Mouse (Mus musculus) Patski (cell line): ENCODE data around the gene Acsl3. TPM values are rescaled to one million over a fixed set of nuclear protein-coding genes. Genes with fewer than 3 reads are reported as not detected.
A peak's percentile ranks its signal among the peaks of the same experiment; 100 is the strongest.

Experiments used
- ATAC-seq: fragments of 100-300 bp; one replicate; pipeline ENCODE4 v1.8.0; 2021
- CTCF ChIA-PET: fragments of 350-600 bp; sonication (Branson Sonifier 250); formaldehyde crosslinking; loops from one replicate; lab custom pipeline; 2022; ENCODE audit warnings: inconsistent platforms; lab: Charles Lee
- POLR2A ChIA-PET: fragments of 350-600 bp; sonication (Branson Sonifier 250); formaldehyde crosslinking; loops from one replicate; lab custom pipeline; 2022; ENCODE audit warnings: antibody characterized with exemption, inconsistent platforms; lab: Charles Lee
- DNase-seq: peaks from one replicate; pipeline ENCODE4 v3.0.0-alpha.2; 2011; ENCODE audit warnings: low read depth, low spot score
- H3K27me3 ChIP-seq: fragments of 371-371 bp; one replicate; pipeline ENCODE4 v1.5.1; 2021
- CTCF ChIP-seq: fragments of 100-300 bp; IDR thresholded peaks from one replicate; pipeline ENCODE4 v1.5.1; 2021
- in situ Hi-C: fragments of 300-500 bp; cut with MboI; formaldehyde crosslinking; loops from 3 replicates; pipeline ENCODE4 v1.11.1; 2018; ENCODE audit warnings: low pct_unique_long_range_greater_than_20kb, mixed read lengths
- polyA plus RNA-seq: library from polyadenylated mRNA; unstranded; gene quantifications from one replicate; pipeline ENCODE4 v1.2.3, GENCODE M21; 2021

The Acsl3 gene
- polyA plus RNA-seq, 1 experiment from 2014 or later, result 39.9 TPM

DNA sequence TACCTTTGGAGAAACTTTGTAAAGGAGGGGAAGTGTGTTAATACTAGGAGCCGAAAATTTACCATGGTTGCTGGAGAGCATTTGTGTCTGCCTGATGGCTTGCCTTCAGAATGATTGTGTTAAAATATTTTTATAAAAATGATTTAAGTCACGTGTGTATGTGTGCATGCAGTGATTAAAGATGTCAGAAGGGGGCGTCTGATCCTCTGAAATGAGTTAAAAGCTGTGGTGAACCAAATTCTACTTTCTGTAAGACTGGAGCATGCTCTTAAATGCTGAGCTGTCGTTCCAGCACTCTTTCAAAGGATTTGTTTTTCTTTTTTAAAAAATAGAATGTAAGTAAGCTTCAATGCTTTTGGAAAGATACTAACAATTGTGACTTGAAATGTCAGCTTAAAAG lies 49.7 kb downstream of the Acsl3 start:
- ATAC-seq (no peak), DNase-seq (no peak)
- ChIA-PET CTCF (interaction anchor here (1.0 to 1.3 kb wide), 3 partner anchors 11 to 19 kb away, joined by 3 to 6 read pairs (median 3); no protein-coding TSS in a partner anchor), POLR2A (interaction anchor here (0.7 kb wide), 1 partner anchor 104 kb away, joined by 4 read pairs; no protein-coding TSS in a partner anchor)
- peak; percentile 53 for TF ChIP-seq CTCF
- no peaks in the 10 kb centered on the region for H3K27me3 ChIP-seq
- in situ Hi-C loops, result no loop called here

DNA sequence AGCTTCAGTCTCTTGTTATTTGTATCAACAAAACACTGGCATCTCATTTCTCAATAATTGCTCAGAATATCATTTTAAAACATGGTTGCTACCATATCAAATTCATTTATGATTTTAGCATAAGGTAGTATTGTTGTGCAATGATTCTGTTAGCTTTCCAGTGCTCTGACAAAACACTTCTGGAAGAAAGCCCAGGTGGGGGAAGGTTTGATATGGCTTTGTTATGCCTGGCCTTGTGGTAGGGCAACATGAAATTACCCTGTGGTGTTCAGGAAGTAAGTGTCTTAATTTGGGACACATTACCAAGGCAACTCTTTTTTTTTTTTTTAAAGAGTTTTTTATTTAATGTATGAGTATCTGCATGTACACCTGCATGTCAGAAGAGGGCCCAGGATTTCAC lies 52.4 kb downstream of the Acsl3 start:
- POLR2A ChIA-PET, result interaction anchor here (0.5 to 0.9 kb wide), 2 partner anchors 10 to 743 kb away, joined by 3 to 4 read pairs; no protein-coding TSS in a partner anchor
- ATAC-seq, result no peak
- no peak for DNase-seq
- no peak for TF ChIP-seq CTCF
- in situ Hi-C loops, result no loop called here
- CTCF ChIA-PET, result interaction anchor here (1.0 kb wide), 1 partner anchor 8 kb away, joined by 4 read pairs; no protein-coding TSS in a partner anchor
- H3K27me3 ChIP-seq, result no peaks in the 10 kb centered on the region

DNA sequence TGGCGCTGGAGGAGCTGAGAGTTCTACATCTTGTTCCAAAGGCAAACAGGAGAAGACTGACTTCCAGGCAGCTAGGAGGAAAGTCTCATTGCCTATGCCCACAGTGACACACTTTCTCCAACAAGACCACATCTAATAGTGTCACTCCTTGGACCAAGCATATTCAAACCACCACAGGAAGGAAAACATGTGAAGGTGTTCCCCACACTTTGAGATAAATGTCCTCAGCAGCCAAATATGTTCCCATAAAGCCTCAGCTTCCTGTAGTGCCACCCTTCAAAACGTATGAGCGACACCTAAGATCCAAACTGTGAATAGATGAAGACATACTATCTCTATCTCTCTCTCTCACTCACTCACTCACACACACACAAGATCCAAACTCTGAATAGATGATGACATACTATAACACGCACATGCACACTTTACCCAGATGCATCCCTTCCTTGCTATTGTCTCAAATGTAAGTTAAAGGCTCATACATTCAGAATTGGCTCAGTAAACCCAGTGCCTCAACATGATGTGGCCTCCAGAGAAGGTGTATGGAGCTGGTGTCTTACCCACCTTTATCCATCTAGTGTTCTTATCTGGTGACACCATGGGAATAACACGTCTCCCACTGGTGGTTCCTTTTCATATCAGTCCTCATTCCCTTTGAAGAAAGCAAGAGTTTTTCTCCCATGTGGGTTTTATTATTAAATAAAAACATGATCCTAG lies 53.1 kb downstream of the Acsl3 start:
- in situ Hi-C loops, result no loop called here
- no peak for TF ChIP-seq CTCF
- CTCF ChIA-PET, result interaction anchor here (1.4 kb wide), 1 partner anchor 14 kb away, joined by 4 read pairs; no protein-coding TSS in a partner anchor
- no peaks in the 10 kb centered on the region for H3K27me3 ChIP-seq
- ATAC-seq (no peak), DNase-seq (no peak)
- POLR2A ChIA-PET, result interaction anchor here (0.9 kb wide), 1 partner anchor 11 kb away, joined by 4 read pairs; no protein-coding TSS in a partner anchor

DNA sequence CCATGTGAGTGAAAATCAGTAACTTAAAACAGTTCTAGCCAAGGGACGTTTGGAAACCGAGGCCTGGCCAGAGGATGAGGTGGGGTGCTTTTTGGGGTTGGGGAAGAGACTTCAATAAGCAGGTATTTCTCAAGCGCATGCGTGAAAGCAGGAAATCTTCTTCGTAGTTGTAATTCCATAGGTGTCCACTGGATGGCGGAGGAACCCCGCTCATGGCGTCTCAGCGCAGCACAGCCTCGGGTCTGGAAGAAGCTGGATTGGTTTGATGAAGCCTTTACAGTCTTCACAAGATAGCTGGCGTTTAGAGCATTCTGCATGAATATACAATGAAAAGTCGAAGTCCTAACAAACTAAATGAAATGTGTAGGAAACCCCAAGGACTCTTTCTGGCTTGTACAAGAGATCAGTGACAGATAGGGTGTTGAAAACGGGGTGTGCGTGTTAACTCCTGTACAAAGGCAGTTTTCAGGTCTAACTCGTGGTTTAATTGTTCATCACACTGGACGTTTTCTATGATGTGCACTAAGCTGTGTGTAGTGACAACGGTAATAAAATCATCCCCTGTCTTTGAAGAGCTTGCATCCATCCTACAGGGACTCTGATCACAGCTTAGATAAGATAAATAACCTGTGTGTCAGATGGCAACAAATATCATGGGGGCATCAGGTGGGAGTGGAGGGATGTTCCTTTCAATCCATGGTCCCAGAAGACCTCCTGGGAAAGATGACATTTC lies 67.0 kb downstream of the Acsl3 start:
- TF ChIP-seq CTCF, result peak; percentile 98
- in situ Hi-C loops, result loop anchor here (5.0 to 10.0 kb wide), 3 partner anchors 468 to 913 kb away; no protein-coding TSS in a partner anchor
- POLR2A ChIA-PET, result interaction anchor here (0.6 kb wide), 1 partner anchor 794 kb away, joined by 3 read pairs; no protein-coding TSS in a partner anchor
- DNase-seq (no peak), ATAC-seq (peak; percentile 85)
- CTCF ChIA-PET, result interaction anchor here (0.6 to 2.9 kb wide), 20 partner anchors 9 to 1058 kb away, joined by 3 to 8 read pairs (median 3); no protein-coding TSS in a partner anchor
- H3K27me3 ChIP-seq, result no peaks in the 10 kb centered on the region

DNA sequence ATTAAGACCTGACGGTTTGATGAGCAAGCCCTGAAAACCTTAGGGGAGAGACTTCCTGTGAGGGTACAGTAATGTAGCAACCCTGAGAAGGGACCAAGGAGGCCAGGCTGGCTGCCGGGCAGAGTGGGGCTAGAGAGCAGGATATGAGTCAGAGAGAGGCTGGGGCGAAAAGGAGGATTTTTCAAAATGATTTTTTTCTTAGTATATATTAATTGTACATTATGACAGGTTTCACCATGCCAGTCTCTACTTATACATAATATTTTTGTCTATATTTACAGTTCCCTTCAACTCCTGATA lies 67.5 kb downstream of the Acsl3 start:
- CTCF ChIA-PET, result interaction anchor here (0.6 to 2.9 kb wide), 20 partner anchors 10 to 1057 kb away, joined by 3 to 8 read pairs (median 3); no protein-coding TSS in a partner anchor
- DNase-seq (no peak), ATAC-seq (no peak)
- TF ChIP-seq CTCF, result no peak
- POLR2A ChIA-PET, result interaction anchor here (1.1 kb wide), 1 partner anchor 20 kb away, joined by 3 read pairs; no protein-coding TSS in a partner anchor
- no peaks in the 10 kb centered on the region for H3K27me3 ChIP-seq
- in situ Hi-C loops, result loop anchor here (5.0 to 10.0 kb wide), 3 partner anchors 467 to 912 kb away; no protein-coding TSS in a partner anchor

DNA sequence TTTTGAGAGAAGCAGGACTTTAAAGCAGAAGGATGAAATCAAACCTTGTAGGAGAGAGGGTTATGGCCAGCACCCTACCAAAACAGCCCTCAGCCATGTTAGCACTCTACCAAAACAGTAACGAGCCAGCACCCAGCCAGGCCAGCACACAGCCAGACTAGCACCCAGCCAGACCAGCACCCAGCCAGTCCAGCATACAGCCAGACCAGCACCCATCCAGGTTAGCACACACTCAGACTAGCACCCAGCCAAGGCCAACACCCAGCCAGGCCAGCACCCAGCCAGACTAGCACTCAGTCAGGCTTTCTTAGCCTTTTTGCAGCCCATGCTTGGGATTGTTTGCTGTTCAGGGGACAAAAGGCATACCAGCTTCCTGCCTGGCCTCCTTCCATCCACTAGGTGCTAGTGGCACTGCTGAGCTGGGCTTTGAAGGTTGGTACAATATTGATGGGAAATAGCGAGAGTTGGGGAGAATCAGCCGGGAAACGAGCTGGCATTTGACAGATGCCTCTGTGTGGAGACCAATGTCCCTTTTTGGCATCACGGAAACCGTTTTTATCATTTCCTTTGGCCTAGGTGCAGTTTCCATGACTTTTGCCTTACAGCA lies 68.1 kb downstream of the Acsl3 start:
- H3K27me3 ChIP-seq, result no peaks in the 10 kb centered on the region
- in situ Hi-C loops, result loop anchor here (5.0 to 10.0 kb wide), 3 partner anchors 467 to 912 kb away; no protein-coding TSS in a partner anchor
- ChIA-PET CTCF (interaction anchor here (0.7 to 2.9 kb wide), 5 partner anchors 20 to 915 kb away, joined by 3 to 8 read pairs (median 4); no protein-coding TSS in a partner anchor), POLR2A (interaction anchor here (1.1 kb wide), 1 partner anchor 19 kb away, joined by 3 read pairs; no protein-coding TSS in a partner anchor)
- TF ChIP-seq CTCF, result peak; percentile 42
- DNase-seq (no peak), ATAC-seq (no peak)

DNA sequence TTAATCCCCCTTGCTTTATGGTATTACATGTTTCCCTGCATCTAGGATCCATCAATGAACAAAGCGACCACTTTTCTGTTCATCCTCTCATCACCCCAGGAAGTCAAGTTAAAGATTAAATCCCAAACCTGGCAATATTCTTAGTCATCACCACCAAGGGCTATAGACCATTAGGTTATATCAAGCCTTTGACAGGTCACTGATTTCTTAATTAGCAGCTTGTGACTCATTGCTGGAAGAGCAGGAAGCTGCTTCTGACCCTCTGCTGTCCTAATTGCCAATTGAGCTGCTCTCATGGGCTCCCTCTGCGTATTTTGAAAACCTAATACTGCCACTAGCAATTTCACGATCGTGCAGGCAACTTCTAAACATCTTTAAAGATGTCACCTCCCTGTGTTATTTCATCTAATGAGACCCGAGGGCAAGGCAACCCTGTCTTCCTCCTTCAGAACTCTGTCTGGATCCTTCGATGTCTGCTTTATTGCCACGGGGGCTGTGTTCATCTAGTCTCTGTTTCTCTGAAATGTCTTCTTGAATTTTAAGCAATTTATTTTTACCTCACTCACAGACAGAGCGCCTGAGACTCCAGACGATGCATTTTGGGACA lies 72.6 kb downstream of the Acsl3 start:
- ChIA-PET CTCF (interaction anchor here (1.3 to 1.7 kb wide), 4 partner anchors 15 to 178 kb away, joined by 3 to 4 read pairs (median 4); no protein-coding TSS in a partner anchor), POLR2A (no interaction called here)
- ATAC-seq (peak; percentile 90), DNase-seq (peak; percentile 82)
- no peaks in the 10 kb centered on the region for H3K27me3 ChIP-seq
- in situ Hi-C loops, result loop anchor here (5.0 kb wide), 1 partner anchor 122 kb away; no protein-coding TSS in a partner anchor
- TF ChIP-seq CTCF, result no peak

DNA sequence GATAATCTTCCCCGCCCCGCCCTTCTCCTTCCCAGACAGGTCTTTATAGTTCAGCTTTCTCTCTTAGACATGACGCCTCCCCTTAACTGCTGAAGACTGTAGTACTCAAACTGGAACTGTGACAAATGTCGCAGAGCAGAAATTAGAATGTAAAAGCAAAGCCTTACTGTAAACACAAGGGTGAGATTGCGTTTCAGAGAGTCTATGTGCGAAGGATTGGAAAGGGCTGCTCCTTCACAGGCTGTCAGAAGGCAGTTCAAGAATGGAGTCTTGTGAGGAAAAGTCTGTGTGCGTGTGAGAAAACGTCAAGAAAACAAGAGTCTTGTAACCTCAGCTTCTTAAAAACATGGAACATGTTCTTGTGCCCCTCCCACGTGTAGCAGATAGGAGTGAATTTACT lies 74.7 kb downstream of the Acsl3 start:
- ChIA-PET CTCF (no interaction called here), POLR2A (no interaction called here)
- ATAC-seq (no peak), DNase-seq (no peak)
- no peaks in the 10 kb centered on the region for H3K27me3 ChIP-seq
- no peak for TF ChIP-seq CTCF
- in situ Hi-C loops, result loop anchor here (5.0 kb wide), 1 partner anchor 120 kb away; no protein-coding TSS in a partner anchor

DNA sequence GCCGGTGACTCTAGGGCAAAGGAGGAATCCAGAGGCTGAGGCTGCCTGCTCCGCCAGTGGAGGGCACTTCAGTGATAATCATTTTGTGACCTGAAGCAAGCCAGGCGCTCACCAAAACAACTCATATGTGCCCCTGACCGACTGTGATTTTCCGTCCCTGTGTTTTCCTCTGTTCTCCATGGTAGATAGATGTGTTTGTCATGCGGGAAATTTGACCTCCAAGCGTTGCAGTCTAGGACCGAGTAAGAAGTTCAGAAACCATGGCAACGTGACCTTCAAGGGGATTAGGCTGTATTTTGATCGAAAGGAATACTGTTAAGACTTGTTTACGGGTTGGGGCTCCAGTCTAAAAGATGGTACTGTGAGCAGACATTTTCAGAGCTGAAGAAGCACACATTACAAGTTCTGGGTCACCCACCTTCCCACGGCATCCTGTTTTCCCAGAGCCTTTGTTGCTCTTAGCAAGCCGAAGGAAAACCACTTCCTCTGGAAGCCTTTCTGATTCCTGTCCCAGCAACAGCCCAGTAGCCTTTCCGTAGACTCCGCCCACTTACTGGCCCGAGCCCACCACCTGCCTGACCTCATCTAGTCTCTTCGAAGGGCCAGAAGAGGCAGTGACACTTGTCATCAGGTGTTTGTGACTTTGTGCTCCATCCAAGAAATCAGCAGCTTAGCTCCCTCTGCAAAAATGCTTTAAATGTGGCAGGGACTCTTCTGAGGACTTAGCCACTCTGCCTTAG lies 76.8 kb downstream of the Acsl3 start:
- DNase-seq (no peak), ATAC-seq (no peak)
- ChIA-PET POLR2A (interaction anchor here (1.1 kb wide), 1 partner anchor 11 kb away, joined by 4 read pairs; no protein-coding TSS in a partner anchor), CTCF (no interaction called here)
- in situ Hi-C loops, result loop anchor here (5.0 kb wide), 1 partner anchor 118 kb away; no protein-coding TSS in a partner anchor
- no peak for TF ChIP-seq CTCF
- H3K27me3 ChIP-seq, result no peaks in the 10 kb centered on the region
